Mouse (Mus musculus): Measurements from ENCODE around the gene Mrps35. TPM values are rescaled to one million over a fixed set of nuclear protein-coding genes. Genes with fewer than 3 reads are reported as not detected.

Mrps35 gene
- polyA plus RNA-seq, 1 experiment from 2014 or later, result 70.5 TPM

- 2% methylated on average over 15 of the region's 15 CpGs for WGBS
- Histone ChIP-seq H3K27ac (peak overlapping the region; percentile 66; the same call in 1 of the 2 replicates), H3K27me3 (replicated peaks) (no peaks in the 10 kb centered on the region), H3K9me3 (no peaks in the 10 kb centered on the region), H3K36me3 (peaks cover 5% of the 10 kb centered on the region; the same call in 1 of the 2 replicates), H3K9ac (peak overlapping the region; percentile 83), H3K4me3 (peak overlapping the region; percentile 74), H3K4me1 (peaks cover 15% of the 10 kb centered on the region; the same call in 1 of the 2 replicates), H3K4me2 (replicated peaks) (peak overlapping the region; percentile 81)
- ATAC-seq (ENCODE audit: low FRiP score, low read depth), result peak; percentile 3; the same call in 1 of the 2 replicates
Observed at GRCm38 (mm10) chr6:147092136-147092535, 49.6 kb downstream of the Mrps35 start.

GRCm38 (mm10) chr6:147094771-147095170 lies 52.2 kb downstream of the Mrps35 start:
- Histone ChIP-seq H3K9ac (no peak overlapping the region), H3K36me3 (peaks cover 5% of the 10 kb centered on the region; the same call in 1 of the 2 replicates), H3K4me1 (peaks cover 14% of the 10 kb centered on the region; the same call in 1 of the 2 replicates), H3K4me3 (no peak overlapping the region), H3K27me3 (replicated peaks) (no peaks in the 10 kb centered on the region), H3K27ac (no peak overlapping the region), H3K9me3 (no peaks in the 10 kb centered on the region), H3K4me2 (replicated peaks) (no peak overlapping the region)
- no peak for ATAC-seq (ENCODE audit: low FRiP score, low read depth)
- 81% methylated on average over 7 of the region's 7 CpGs for WGBS

- Histone ChIP-seq H3K36me3 (peaks cover 5% of the 10 kb centered on the region; the same call in 1 of the 2 replicates), H3K27ac (no peak overlapping the region), H3K4me1 (peaks cover 14% of the 10 kb centered on the region; the same call in 1 of the 2 replicates), H3K4me3 (no peak overlapping the region), H3K9ac (no peak overlapping the region), H3K9me3 (no peaks in the 10 kb centered on the region), H3K27me3 (replicated peaks) (no peaks in the 10 kb centered on the region), H3K4me2 (replicated peaks) (no peak overlapping the region)
- ATAC-seq (ENCODE audit: low FRiP score, low read depth), result no peak
- WGBS, result 97% methylated on average over 4 of the region's 4 CpGs
Observed at GRCm38 (mm10) chr6:147096109-147096508, 53.5 kb downstream of the Mrps35 start.

GRCm38 (mm10) chr6:147096934-147097333 lies 54.4 kb downstream of the Mrps35 start:
- H3K36me3 ChIP-seq, result peaks cover 5% of the 10 kb centered on the region; the same call in 1 of the 2 replicates
- no peak overlapping the region for H3K9ac ChIP-seq
- H3K9me3 ChIP-seq, result no peaks in the 10 kb centered on the region
- H3K27me3 ChIP-seq (replicated peaks), result no peaks in the 10 kb centered on the region
- no peak overlapping the region for H3K27ac ChIP-seq
- peaks cover 12% of the 10 kb centered on the region; the same call in 1 of the 2 replicates for H3K4me1 ChIP-seq
- ATAC-seq (ENCODE audit: low FRiP score, low read depth), result no peak
- 83% methylated on average over 3 of the region's 3 CpGs for WGBS
- no peak overlapping the region for H3K4me3 ChIP-seq
- H3K4me2 ChIP-seq (replicated peaks), result no peak overlapping the region

GRCm38 (mm10) chr6:147097346-147097929 lies 54.9 kb downstream of the Mrps35 start:
- no peak overlapping the region for H3K4me3 ChIP-seq
- H3K36me3 ChIP-seq, result peaks cover 7% of the 10 kb centered on the region; the same call in 1 of the 2 replicates
- no peak overlapping the region for H3K4me2 ChIP-seq (replicated peaks)
- WGBS, result 51% methylated on average over 8 of the region's 8 CpGs
- H3K27me3 ChIP-seq (replicated peaks), result no peaks in the 10 kb centered on the region
- no peaks in the 10 kb centered on the region for H3K9me3 ChIP-seq
- no peak for ATAC-seq (ENCODE audit: low FRiP score, low read depth)
- no peak overlapping the region for H3K9ac ChIP-seq
- H3K4me1 ChIP-seq, result peaks cover 7% of the 10 kb centered on the region; the same call in 1 of the 2 replicates
- H3K27ac ChIP-seq, result no peak overlapping the region

- ATAC-seq (ENCODE audit: low FRiP score, low read depth), result no peak
- Histone ChIP-seq H3K27me3 (replicated peaks) (no peaks in the 10 kb centered on the region), H3K4me1 (peaks cover 2% of the 10 kb centered on the region; the same call in 1 of the 2 replicates), H3K4me3 (no peak overlapping the region), H3K4me2 (replicated peaks) (no peak overlapping the region), H3K9ac (no peak overlapping the region), H3K36me3 (peaks cover 10% of the 10 kb centered on the region; the same call in 1 of the 2 replicates), H3K27ac (no peak overlapping the region), H3K9me3 (no peaks in the 10 kb centered on the region)
- WGBS, result 79% methylated on average over 19 of the region's 19 CpGs
Observed at GRCm38 (mm10) chr6:147099458-147100277, 57.1 kb downstream of the Mrps35 start.

GRCm38 (mm10) chr6:147102293-147102692 lies 59.7 kb downstream of the Mrps35 start:
- ATAC-seq (ENCODE audit: low FRiP score, low read depth), result no peak
- Histone ChIP-seq H3K9ac (no peak overlapping the region), H3K9me3 (no peaks in the 10 kb centered on the region), H3K36me3 (peaks cover 7% of the 10 kb centered on the region; the same call in 1 of the 2 replicates), H3K4me1 (no peaks in the 10 kb centered on the region), H3K27me3 (replicated peaks) (no peaks in the 10 kb centered on the region), H3K4me3 (no peak overlapping the region), H3K4me2 (replicated peaks) (no peak overlapping the region), H3K27ac (no peak overlapping the region)
- 88% methylated on average over 3 of the region's 3 CpGs for WGBS

GRCm38 (mm10) chr6:147105529-147105928 lies 63.0 kb downstream of the Mrps35 start:
- WGBS, result 97% methylated on average over 1 of the region's 1 CpGs
- Histone ChIP-seq H3K27ac (no peak overlapping the region), H3K27me3 (replicated peaks) (no peaks in the 10 kb centered on the region), H3K9me3 (no peaks in the 10 kb centered on the region), H3K4me3 (no peak overlapping the region), H3K9ac (no peak overlapping the region), H3K4me1 (no peaks in the 10 kb centered on the region), H3K36me3 (peaks cover 31% of the 10 kb centered on the region), H3K4me2 (replicated peaks) (no peak overlapping the region)
- no peak for ATAC-seq (ENCODE audit: low FRiP score, low read depth)

GRCm38 (mm10) chr6:147106716-147107115 lies 64.2 kb downstream of the Mrps35 start:
- no peak for ATAC-seq (ENCODE audit: low FRiP score, low read depth)
- Histone ChIP-seq H3K36me3 (peaks cover 34% of the 10 kb centered on the region), H3K27ac (no peak overlapping the region), H3K4me1 (no peaks in the 10 kb centered on the region), H3K9ac (no peak overlapping the region), H3K4me3 (no peak overlapping the region), H3K9me3 (no peaks in the 10 kb centered on the region), H3K27me3 (replicated peaks) (no peaks in the 10 kb centered on the region), H3K4me2 (replicated peaks) (no peak overlapping the region)
- 92% methylated on average over 6 of the region's 6 CpGs for WGBS

- no peaks in the 10 kb centered on the region for H3K27me3 ChIP-seq (replicated peaks)
- no peak overlapping the region for H3K4me3 ChIP-seq
- no peak overlapping the region for H3K27ac ChIP-seq
- H3K9ac ChIP-seq, result no peak overlapping the region
- no peaks in the 10 kb centered on the region for H3K9me3 ChIP-seq
- H3K4me2 ChIP-seq (replicated peaks), result no peak overlapping the region
- H3K4me1 ChIP-seq, result no peaks in the 10 kb centered on the region
- no peak for ATAC-seq (ENCODE audit: low FRiP score, low read depth)
- peaks cover 29% of the 10 kb centered on the region for H3K36me3 ChIP-seq
- WGBS, result 92% methylated on average over 7 of the region's 7 CpGs
Observed at GRCm38 (mm10) chr6:147109283-147109682, 66.7 kb downstream of the Mrps35 start.

GRCm38 (mm10) chr6:147116579-147116978 lies 74.0 kb downstream of the Mrps35 start:
- H3K9ac ChIP-seq, result no peak overlapping the region
- H3K27me3 ChIP-seq (replicated peaks), result no peaks in the 10 kb centered on the region
- H3K9me3 ChIP-seq, result no peaks in the 10 kb centered on the region
- no peak overlapping the region for H3K4me2 ChIP-seq (replicated peaks)
- WGBS, result 9% methylated on average over 10 of the region's 10 CpGs
- H3K4me3 ChIP-seq, result no peak overlapping the region
- H3K27ac ChIP-seq, result no peak overlapping the region
- peak; percentile 63; the same call in 1 of the 2 replicates for ATAC-seq (ENCODE audit: low FRiP score, low read depth)
- H3K4me1 ChIP-seq, result no peaks in the 10 kb centered on the region
- H3K36me3 ChIP-seq, result 0 out of 2 replicates have a peak, but pooled peaks cover under 1% of the 10 kb centered on the region

- Histone ChIP-seq H3K27ac (no peak overlapping the region), H3K9me3 (no peaks in the 10 kb centered on the region), H3K36me3 (no peaks in the 10 kb centered on the region), H3K4me2 (replicated peaks) (no peak overlapping the region), H3K9ac (no peak overlapping the region), H3K4me3 (no peak overlapping the region), H3K27me3 (replicated peaks) (no peaks in the 10 kb centered on the region), H3K4me1 (no peaks in the 10 kb centered on the region)
- no peak for ATAC-seq (ENCODE audit: low FRiP score, low read depth)
- WGBS, result 96% methylated on average over 7 of the region's 7 CpGs
Observed at GRCm38 (mm10) chr6:147117764-147118163, 75.2 kb downstream of the Mrps35 start.

Data from neural tube, embryonic 12.5 days (tissue).